Mouse (Mus musculus) heart, postnatal 0 days (tissue): ENCODE measurements around the gene Gfer.

ENCODE experiments used
- CTCF ChIP-seq: IDR thresholded peaks from 2 replicates; pipeline ENCODE4 v1.5.1; 2016; ENCODE audit warnings: antibody characterized with exemption, control low read depth, low read depth
- EP300 ChIP-seq: IDR thresholded peaks from 2 replicates; pipeline ENCODE4 v1.6.1; 2016; ENCODE audit warnings: antibody characterized with exemption, low read depth

- no peak for TF ChIP-seq CTCF
- no peak for TF ChIP-seq EP300
These were observed 34.8 kb upstream of the Gfer start for GRCm38 (mm10) chr17:24730787-24731186.
